Mouse (Mus musculus): ENCODE results near the gene Foxn3. TPM values are rescaled to one million over a fixed set of nuclear protein-coding genes. Genes with fewer than 3 reads are reported as not detected.

Gene Foxn3
- total RNA-seq, 2 experiments from 2014 or later: 128 to 143 TPM

DNA sequence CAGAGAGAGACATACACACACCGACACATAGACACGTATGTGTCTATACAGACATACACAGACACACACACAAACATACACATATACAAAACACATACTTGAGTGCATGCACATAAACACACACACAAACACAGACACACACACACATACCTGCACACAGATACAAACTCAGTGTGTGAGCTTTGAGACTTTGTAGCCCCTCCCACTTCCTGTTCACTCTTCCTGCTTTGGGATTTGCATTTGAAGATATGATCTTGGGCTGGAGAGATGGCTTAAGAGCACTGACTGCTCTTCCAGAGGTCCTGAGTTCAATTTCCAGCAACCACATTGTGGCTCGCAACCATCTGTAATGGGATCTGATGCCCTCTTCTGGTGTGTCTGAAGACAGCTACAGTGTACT is 132.4 kb downstream of the Foxn3 start:
- intact Hi-C loops (cut with DNase I): no loop called here
- DNase-seq: no peak

DNA sequence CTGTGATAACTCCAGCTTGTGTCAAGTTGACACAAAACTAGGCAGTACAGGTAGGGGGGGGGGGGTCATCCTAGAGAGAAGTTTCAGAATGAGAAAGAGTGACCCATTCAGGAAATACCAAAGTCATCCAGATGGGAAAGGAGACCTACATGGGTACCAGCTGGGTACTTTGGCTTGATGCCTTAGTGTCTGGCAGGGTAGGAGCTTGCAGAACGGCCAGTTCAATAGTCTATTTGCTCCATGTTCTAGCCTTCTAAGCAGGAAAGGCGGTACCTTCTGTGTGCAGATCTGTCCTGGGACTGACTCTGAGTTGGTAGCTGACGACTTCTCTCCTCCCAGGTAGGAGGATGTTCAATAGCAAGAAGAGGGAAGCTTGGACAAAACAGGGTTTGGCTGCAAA is 134.3 kb downstream of the Foxn3 start:
- DNase-seq: no peak
- intact Hi-C loops (cut with DNase I): no loop called here

DNA sequence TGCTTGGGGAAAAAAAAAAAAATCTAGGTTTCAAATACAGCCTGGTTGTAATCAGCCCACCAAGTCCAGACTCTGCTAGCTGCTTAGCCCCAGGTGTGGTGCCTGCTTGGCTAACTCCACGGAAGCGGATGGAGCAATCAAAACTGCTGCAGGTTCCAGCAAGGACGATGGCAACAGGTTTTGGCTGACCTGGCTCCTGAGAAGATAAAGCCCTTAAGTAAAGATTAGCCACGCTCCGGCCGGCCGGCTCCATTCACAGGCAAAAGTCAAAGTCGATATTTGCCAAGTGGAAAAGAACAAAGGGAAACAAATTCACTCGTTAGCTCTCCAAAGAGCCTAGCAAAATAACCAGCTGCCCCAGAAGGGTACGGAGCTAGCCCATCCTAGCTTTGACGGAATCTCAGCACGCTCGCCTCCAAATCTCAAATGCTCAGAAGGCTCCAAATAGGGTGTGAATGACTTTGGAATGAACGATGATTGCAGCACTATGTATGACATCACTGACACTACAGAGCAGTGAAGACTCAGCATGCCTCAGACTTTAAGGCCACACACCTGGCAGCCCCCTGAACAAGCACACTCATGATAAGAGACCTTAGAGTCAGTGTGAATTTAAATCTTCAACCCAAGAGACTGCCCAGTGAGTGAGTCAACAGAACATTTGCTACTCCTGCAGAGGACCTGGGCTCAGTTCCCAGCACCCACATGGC is 137.0 kb downstream of the Foxn3 start:
- intact Hi-C loops (cut with DNase I): no loop called here
- DNase-seq: peak in 1 of 2 experiments; percentile 22

DNA sequence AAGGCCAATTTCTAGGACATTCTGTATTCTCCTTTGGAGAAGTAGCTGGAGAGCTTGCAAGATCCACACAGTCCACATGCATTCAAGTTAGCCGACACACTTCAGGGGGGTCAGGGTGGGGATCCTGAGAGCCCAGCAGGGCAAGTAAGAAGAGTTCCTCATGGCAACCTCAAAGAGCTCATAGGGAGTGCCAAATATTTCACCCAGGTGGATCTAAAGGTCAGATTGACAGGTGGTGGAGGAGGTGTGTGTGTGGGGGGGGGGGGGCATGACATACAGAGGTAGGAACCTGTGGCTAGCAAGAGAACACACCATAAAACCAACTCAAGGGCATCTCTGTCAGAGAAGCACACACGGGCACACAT is 144.0 kb downstream of the Foxn3 start:
- intact Hi-C loops (cut with DNase I): no loop called here

DNA sequence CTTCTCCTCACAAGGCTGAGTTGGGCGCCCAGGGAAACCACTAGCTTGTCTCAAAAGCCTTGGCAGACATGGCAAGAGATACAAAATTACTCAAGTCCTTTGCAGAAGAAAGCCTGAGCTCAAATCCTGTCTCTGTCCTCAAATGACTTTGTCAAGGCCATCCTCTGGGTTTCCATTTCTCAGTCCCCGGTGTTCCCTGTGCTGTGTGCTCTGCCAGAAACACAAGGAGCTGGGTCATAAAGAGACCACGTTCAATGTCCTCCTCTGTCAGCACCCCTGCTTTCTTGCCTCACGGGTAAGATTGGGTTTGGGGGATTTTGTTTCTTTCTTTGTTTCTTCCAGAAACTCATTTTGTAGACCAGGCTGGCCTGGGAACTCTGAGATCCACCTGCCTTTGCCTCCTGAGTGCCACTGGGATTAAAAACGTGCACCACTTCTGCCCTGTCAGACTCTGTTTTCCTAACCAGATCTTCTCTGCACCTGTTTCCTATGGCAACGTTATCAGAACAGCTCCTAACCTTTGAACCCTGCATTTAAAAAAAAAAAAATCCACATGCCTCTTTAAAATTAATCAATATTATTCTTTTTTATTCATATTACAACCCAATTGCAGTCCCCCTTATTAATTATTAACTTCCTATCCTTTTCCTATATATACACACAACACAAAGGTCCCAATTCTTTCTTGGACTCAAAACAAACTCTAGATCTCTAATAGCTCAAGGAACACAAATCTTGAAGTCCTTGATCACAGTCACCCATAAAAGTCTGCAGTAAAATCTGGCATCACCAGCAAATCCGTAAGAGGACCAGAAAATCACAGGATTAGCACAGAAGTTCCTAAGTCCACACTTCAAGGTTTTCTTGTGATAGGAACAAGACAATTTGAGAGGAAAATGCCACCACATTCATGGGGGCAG is 144.6 kb downstream of the Foxn3 start:
- DNase-seq: no peak
- intact Hi-C loops (cut with DNase I): no loop called here

More for the DNA sequence above, 144.0 kb downstream of the Foxn3 start:
- DNase-seq: no peak

DNA sequence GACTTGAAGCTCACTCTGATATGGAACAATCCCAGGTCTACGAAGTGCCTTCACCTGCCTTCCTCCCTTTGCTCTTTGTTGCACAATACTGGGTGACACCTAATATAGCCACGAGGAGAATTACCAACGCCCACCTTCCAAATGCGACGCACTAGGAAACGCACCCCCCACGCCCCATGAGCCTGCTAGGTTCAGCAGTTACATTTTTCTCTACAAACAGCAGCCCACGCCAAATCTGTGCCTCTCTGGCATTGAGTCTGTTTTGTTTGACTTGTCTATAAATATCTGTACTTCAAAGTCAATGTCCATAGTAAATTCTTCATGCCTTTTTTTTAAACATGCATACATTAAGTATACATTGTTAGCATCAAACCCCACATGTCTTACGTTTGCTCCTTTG is 145.5 kb downstream of the Foxn3 start:
- DNase-seq: no peak
- intact Hi-C loops (cut with DNase I): no loop called here

DNA sequence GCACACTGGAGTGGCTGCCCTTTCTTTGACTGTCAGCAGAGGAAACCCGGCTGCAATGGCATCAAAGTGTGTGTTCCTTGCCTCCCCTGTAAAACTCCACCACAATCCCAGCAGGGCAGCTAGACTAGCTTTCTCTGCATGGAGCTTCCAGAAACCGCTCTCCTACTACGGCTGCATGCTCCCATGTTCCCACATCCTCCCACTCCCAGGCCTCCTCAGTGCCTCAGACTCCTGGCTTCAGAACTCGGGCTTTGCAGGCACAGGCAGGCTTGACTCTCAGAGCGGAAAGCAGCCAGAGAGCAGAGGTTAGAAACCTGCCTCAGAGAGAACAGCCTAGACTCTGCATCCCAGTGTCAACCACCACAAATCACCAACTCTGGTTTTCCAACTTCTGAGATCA is 147.8 kb downstream of the Foxn3 start:
- DNase-seq: no peak
- intact Hi-C loops (cut with DNase I): no loop called here

DNA sequence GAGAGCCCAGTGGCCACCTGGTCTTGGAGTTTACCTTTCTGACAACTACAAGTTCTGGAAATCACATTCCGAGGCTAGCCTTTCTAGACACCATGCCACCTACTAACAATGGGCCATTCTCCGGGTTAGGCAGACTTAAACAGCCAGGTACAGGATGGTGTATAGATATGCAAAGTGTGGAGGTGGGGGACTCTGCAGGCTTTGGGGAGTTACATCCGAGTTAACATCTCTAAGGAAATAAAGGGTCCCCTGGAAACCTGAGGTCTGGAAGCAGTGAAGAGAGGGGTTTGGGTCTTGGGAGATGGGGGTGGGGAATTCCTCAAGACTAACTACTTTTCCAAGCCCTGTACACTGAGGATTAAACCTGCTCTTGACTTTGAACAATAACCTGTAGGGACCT is 150.9 kb downstream of the Foxn3 start:
- intact Hi-C loops (cut with DNase I): no loop called here
- no peak for DNase-seq

DNA sequence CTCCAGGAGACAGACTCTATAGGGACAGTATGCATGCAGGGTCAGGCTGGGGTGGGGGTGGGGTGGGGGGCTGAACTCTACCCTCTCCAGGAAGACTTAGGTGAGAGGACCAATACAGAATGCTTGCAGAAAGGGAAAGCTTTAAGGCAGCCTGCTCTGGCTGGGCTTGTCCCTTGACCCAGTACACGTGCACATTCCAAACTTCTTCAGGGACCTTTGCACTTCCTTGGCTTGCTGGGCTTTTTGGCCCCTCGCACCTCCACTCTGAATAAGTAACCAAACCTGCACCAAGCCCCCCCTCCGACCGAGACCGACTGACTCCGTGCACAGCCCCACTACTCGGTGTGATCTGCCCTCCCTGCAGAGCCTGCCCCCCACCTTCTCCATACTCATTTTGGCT is 151.3 kb downstream of the Foxn3 start:
- intact Hi-C loops (cut with DNase I): no loop called here
- no peak for DNase-seq

DNA sequence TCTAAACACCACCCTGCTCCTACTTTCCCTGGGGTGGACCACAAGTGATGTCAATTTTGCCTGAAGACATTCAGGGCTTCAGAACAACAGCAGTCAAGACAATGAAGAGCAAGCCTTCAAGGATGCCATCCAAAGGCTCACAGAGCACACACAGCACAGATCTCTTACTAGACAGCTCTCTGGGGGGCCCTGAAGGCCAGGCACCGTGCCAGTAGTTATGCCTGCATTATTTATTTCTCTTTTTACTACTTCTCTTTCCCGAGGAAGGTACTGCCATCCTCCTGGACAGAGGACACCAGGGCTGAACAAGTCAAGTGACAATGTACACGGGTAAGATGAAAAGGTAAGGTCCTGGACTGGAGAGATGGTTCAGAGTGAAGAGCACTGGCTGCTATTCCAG is 154.7 kb downstream of the Foxn3 start:
- intact Hi-C loops (cut with DNase I): no loop called here
- DNase-seq: no peak

DNA sequence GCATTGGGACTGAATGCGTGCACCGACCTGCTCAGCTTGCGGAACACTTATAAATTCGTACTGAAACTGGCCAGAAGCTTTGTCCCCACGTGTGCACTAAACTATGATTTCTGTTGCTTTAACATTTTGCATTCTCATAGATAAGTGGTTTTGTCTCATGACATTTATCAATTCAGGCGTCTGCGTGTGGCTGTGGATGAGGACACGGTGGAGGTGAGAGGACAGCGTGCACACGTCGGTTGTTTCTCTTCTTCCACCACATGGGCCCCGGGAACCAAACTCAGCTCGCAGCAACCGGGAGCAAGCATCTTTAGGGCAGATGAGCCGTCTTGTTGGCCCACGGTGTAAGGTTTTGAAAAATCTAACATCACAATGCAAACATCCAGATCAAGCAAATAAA is 155.3 kb downstream of the Foxn3 start:
- intact Hi-C loops (cut with DNase I): no loop called here
- no peak for DNase-seq

DNA sequence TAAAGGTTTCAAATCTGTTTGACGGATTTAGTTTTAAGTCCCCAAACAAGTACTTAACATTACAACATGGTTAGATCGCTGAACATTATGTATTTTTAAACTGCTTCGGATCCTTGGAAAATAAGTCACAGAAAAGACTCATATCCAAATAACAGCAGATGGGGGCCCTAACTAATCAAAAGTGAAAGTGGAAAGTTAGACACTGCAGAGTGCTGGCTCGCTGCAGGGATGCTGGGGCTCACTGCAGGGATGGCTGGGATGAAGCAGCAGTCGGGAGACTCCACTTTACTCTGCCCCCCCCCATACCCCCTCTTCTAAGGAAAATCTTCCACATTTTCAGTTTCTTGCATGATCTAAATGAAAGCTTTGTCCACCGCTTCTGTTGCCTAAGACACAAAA is 156.1 kb downstream of the Foxn3 start:
- DNase-seq: peak; percentile 40
- intact Hi-C loops (cut with DNase I): no loop called here

DNA sequence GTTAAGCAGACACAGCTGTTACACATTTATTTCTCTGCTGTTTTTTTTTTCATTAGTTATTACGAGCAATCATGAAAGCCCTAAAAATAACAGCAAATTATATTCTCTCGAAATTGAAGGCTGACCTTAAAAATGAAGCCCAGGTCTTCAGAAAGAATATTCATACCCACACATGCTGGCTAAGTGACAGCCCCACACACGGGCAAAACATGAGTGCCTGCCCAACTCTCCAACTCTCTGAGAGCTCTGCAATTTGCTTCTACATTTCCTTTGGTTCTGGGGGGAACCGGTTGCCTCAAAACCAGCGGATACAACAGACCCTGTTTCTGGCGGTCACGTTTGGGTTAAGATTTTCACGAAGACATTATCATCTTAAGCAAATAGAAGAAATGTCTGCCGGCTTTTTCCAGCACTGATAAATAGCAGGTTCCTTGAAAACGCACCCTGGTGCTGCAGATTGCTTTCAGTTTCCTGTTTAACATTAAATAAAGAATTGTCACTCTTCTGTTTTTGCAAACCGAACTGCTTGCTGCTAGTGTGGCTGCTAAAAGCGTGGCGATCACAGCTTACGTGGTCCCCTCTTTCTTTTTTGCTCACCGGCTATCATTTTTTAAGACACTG is 156.6 kb downstream of the Foxn3 start:
- intact Hi-C loops (cut with DNase I): no loop called here
- DNase-seq: peak; percentile 23 to 34

DNA sequence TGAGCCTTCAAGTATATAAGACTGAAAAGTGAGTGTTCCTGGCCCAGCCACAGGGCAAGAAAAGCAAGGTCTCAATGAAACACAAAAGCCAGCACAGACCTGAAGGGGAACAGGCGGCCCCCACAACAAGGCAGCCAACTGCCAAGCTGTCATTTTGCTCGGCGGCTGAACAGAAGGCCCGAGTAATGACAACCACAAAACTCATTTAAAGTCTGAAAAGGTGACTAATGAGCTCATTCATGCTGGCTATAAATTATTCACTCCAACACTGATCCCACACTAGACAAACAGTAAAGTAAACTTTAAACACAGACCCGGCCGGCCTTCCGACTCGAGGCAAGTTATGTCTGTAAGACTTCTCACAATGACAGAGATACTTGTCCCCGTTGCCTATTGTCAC is 157.1 kb downstream of the Foxn3 start:
- intact Hi-C loops (cut with DNase I): no loop called here
- peak; percentile 27 to 35 for DNase-seq

DNA sequence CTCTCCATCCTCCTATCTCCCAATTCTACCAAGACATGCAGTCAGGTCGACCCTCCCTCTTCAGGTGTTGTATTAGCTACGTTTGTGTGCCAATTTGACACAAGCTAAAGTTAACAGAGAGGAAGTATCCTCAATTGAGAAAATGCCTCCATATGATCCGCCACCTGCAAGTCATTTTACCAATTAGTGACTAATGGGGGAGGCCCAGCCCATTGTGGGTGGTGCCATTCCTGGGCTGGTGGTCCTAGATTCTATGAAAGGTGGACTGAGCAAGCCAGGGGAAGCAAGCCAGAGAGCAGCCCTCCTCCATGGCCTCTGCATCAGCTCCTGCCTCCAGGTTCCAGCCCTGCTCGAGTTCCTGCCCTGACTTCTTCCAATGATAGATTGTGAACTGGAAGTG is 158.0 kb downstream of the Foxn3 start:
- DNase-seq: no peak
- intact Hi-C loops (cut with DNase I): no loop called here

DNA sequence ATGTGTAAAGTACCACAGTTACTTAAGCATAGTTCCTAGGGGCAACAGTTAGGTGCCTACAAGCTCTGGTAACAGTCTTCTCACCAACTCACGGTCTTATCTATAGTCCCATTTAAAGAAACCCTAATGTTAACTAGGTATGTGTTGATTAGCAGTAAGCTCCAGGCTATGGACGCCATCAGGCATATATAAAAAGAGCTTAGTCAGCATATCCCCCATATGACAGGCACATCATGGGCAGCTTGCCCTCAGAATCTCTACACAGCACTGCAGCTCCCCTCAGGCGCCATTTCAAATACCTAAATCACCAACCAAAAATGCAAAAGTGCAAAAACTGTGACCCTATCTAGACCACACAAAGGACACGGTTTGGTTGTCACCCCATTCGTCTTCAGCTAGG is 160.4 kb downstream of the Foxn3 start:
- intact Hi-C loops (cut with DNase I): no loop called here
- no peak for DNase-seq

DNA sequence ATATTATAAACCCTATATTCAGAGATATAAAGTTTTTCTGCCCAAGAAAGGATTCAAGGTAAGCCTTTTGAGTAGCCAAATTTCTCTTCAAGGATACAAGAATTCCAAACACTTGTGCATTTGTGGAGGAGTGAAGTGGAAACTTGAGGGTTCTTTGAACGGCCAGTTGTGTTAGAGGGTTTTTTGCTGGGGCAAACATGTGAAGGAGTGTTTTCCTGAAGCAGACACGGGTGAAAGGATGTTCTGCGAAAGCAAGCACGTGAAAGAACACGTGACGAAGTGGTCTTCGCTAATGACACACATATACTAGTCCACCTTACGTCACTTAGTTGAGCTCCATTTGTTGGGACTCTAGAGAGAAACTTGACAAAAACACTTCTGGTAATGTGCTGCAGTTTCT is 162.5 kb downstream of the Foxn3 start:
- DNase-seq: no peak
- intact Hi-C loops (cut with DNase I): no loop called here

DNA sequence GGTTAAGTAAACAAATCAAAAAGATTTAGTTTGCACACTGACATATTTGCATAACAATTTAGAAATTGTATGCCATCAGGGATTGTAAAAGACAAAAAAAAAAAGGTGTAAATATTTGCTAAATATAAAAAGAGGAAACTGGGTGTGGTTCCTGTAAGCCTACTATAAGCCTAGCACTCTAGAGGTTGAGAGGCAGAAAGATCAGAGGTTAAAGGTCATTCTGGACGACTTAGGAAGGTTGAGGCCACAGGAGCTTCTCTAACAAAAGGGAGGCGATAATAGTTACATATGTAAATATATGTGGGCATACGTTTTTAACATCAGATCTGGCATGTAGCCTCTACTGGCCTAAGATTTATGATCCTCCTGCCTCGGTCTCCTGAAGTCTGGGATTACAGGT is 163.8 kb downstream of the Foxn3 start:
- no peak for DNase-seq
- intact Hi-C loops (cut with DNase I): no loop called here

DNA sequence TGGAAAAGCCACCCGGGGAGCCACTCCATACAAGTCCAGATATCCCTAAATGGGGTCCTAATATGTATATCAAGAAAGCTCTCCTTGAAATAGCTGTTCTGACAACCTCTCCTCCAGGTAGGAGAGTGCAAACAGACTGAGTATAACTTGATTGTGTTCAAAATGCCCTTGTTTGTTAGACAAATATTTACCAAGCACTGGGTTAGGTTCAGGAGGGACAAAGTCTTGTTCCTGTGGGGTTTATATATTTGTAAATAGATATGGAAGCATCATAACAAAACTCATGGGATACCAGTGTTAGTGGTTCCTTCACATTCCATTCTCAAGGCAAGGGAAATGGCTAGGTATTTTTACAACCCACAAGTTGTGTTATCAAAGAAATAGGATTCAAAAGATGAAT is 166.9 kb downstream of the Foxn3 start:
- DNase-seq: no peak
- intact Hi-C loops (cut with DNase I): no loop called here

DNA sequence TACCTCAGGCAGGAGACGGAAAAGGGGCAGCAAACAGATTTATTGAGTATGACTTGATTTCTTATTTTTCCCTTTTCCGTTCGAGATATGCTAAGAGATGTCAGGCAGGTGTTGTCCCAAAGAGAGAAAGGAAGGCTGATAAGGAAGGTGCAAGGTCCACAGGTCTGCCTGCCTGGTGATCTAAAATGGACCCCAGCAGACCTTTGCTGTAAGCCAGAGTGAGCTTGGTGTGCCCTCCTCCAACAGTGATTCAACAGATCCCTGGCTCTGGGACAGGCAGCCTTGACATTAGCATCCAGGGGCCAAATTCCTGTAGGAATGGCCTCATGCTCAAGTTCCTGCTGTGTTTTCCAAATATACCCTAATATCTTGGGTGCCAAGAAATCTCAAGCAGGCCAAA is 168.3 kb downstream of the Foxn3 start:
- intact Hi-C loops (cut with DNase I): no loop called here
- no peak for DNase-seq

DNA sequence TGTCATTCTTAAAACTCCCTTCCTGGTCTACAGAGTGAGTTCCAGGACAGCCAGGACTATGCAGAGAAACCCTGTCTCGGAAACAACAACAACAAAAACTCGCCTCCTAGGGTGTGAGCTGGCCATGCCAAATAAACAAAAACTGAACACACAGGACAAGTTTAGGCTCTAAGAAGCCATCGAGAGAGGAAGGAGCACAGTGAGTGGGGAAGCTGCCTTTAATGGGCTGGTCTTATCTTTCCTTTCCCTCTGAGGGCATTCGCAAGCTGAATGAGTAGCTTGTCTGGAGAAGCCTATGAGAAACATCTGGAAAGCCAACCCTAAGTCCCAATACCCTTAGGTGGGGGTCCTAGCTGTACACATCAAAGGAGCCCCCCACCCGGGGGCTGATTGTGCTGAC is 168.7 kb downstream of the Foxn3 start:
- no peak for DNase-seq
- intact Hi-C loops (cut with DNase I): loop anchor here (5.0 kb wide), 2 partner anchors 233 to 443 kb away; no protein-coding TSS in a partner anchor

Data from heart, postnatal 10 days (tissue).